Mouse (Mus musculus): ENCODE measurements around the gene C1ql2. TPM values are rescaled to one million over a fixed set of nuclear protein-coding genes. Genes with fewer than 3 reads are reported as not detected.

C1ql2 gene
- polyA plus RNA-seq (2012; ENCODE audit: low replicate concordance) = not detected in 2 replicates

GRCm38 (mm10) chr1:120340419-120341171 is at the start of gene C1ql2:
TSS of gene C1ql2 (plus strand) at chr1:120340582.

Other genes starting within 250 kb of the C1ql2 start
- 0.96 and 3.4 TPM in 2 replicates for gene Dbi, start 219.5 kb upstream of the C1ql2 start, polyA plus RNA-seq (2012; ENCODE audit: low replicate concordance)
- gene 3110009E18Rik, start 219.4 kb upstream of the C1ql2 start, polyA plus RNA-seq (2012; ENCODE audit: low replicate concordance) = 0.41 and 0.75 TPM in 2 replicates
- gene Steap3, start 67.9 kb upstream of the C1ql2 start, polyA plus RNA-seq (2012; ENCODE audit: low replicate concordance) = 197 and 514 TPM in 2 replicates
- 1.4 and 3.6 TPM in 2 replicates for gene Marco, start 164.4 kb downstream of the C1ql2 start, polyA plus RNA-seq (2012; ENCODE audit: low replicate concordance)